In the genomic region with DNA sequence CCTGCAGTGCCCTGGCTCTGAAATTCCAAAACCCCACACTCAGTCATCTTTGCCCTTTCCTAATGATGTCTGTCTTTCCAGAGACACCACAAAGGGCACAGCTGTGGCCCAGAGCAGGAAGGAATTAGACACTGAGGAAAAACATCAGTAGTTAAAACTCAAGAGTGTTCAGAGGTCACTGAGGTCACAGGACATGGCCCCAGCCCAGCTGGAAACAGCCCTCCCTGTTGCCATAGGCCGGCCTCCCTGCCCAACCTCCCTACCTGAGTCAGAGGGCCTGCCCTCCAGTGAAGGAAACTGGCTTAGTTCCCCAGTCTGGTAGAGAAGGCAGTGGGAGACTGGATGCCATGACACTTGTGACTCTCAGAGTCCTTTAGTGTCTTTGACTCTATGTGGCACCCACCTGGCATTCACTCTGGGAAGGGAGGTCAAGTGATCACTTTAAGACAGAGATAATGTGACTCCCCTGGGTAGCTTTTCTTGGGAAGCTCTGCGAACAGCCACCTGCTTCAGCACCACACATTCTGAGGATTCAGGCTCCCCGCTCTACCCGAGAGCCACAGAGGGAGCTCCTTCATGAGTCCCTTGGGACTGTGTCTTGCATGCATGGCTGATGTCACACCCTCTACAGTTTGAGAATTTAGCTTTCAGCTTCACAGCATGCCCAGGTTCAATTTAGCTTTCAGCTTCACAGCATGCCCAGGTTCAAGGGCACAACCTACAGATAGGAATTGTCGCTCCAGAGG, we compare ENCODE assay signal across 1 mouse cellular context.
A peak's percentile ranks its signal among the peaks of the same experiment; 100 is the strongest.
TF ChIP-seq lines count a peak whose summit lies in the region.

No protein-coding gene starts in this region.

TF ChIP-seq in CH12.LX, 34 proteins besides CTCF, POLR2A, EP300 and RAD21:
- TF ChIP-seq POLR2AphosphoS2 (IDR thresholded peaks at IDR 0.05; ENCODE audit: low read depth, low read length) = no peak
- 0 out of 2 replicates have a peak, but pooled peaks have one; percentile 14 for TF ChIP-seq TBP (conservative IDR thresholded peaks at IDR 0.05; ENCODE audit: low read depth, low read length)
- TF ChIP-seq ELF1 (IDR thresholded peaks at IDR 0.05; ENCODE audit: low read depth, low read length) = no peak
- TF ChIP-seq ETS1 (conservative IDR thresholded peaks at IDR 0.05; ENCODE audit: low read depth, low read length) = peak; percentile 51; the same call in 1 of the 2 replicates
- no peak for TF ChIP-seq UBTF (IDR thresholded peaks at IDR 0.05; ENCODE audit: low read depth, low read length)
- TF ChIP-seq MAZ (IDR thresholded peaks at IDR 0.05; ENCODE audit: low read depth, low read length) = 0 out of 2 replicates have a peak, but pooled peaks have one; percentile 38
- no peak for TF ChIP-seq PAX5 (IDR thresholded peaks at IDR 0.05; ENCODE audit: low read length)
- TF ChIP-seq CHD2 (IDR thresholded peaks at IDR 0.05; ENCODE audit: low read length) = no peak
- peak; percentile 30; the same call in 1 of the 2 replicates for TF ChIP-seq JUND (conservative IDR thresholded peaks at IDR 0.05; ENCODE audit: low read depth, low read length)
- TF ChIP-seq MAFK (IDR thresholded peaks at IDR 0.05; ENCODE audit: insufficient replicate concordance, low read length) = no peak
- TF ChIP-seq SMC3 (IDR thresholded peaks at IDR 0.05; ENCODE audit: low read depth, low read length) = no peak; the same call in 1 of the 2 replicates
- 0 out of 2 replicates have a peak, but pooled peaks have one; percentile 50 for TF ChIP-seq MYC (IDR thresholded peaks at IDR 0.05; ENCODE audit: low read depth, low read length)
- no peak for TF ChIP-seq JUN (IDR thresholded peaks at IDR 0.05; ENCODE audit: insufficient read depth, low read depth, low read length)
- TF ChIP-seq MEF2A (IDR thresholded peaks at IDR 0.05; ENCODE audit: borderline replicate concordance, low read depth, low read length) = 0 out of 2 replicates have a peak, but pooled peaks have one; percentile 39
- no peak for TF ChIP-seq RCOR1 (conservative IDR thresholded peaks at IDR 0.05; ENCODE audit: low read depth, low read length)
- TF ChIP-seq TCF12 (IDR thresholded peaks at IDR 0.05; ENCODE audit: low read depth, low read length) = no peak
- TF ChIP-seq USF1 (IDR thresholded peaks at IDR 0.05; ENCODE audit: low read depth, low read length) = no peak
- peak; percentile 36; the same call in 1 of the 2 replicates for TF ChIP-seq MAX (IDR thresholded peaks at IDR 0.05; ENCODE audit: low read length)
- TF ChIP-seq USF2 (conservative IDR thresholded peaks at IDR 0.05; ENCODE audit: low read depth, low read length) = no peak
- no peak for TF ChIP-seq CHD1 (IDR thresholded peaks at IDR 0.05; ENCODE audit: low read depth, low read length)
- no peak for TF ChIP-seq ZKSCAN1 (IDR thresholded peaks at IDR 0.05; ENCODE audit: borderline replicate concordance, low read depth, low read length)
- peak; percentile 50; the same call in 1 of the 2 replicates for TF ChIP-seq SIN3A (IDR thresholded peaks at IDR 0.05; ENCODE audit: low read length)
- TF ChIP-seq BHLHE40 (IDR thresholded peaks at IDR 0.05; ENCODE audit: low read depth, low read length) = peak; percentile 61
- TF ChIP-seq HCFC1 (IDR thresholded peaks at IDR 0.05; ENCODE audit: low read depth, low read length) = no peak
- TF ChIP-seq KAT2A (IDR thresholded peaks at IDR 0.05; ENCODE audit: insufficient replicate concordance, low read length) = 0 out of 2 replicates have a peak, but pooled peaks have one; percentile 36
- TF ChIP-seq MXI1 (IDR thresholded peaks at IDR 0.05; ENCODE audit: low read depth, low read length) = peak; percentile 63; the same call in 1 of the 2 replicates
- no peak for TF ChIP-seq NRF1 (IDR thresholded peaks at IDR 0.05; ENCODE audit: low read depth, low read length)
- TF ChIP-seq ZC3H11A (IDR thresholded peaks at IDR 0.05; ENCODE audit: low read depth, low read length) = no peak
- no peak for TF ChIP-seq NELFE (IDR thresholded peaks at IDR 0.05; ENCODE audit: low read depth, low read length)
- TF ChIP-seq GABPA (IDR thresholded peaks at IDR 0.05; ENCODE audit: insufficient replicate concordance, low read depth, low read length) = no peak
- no peak for TF ChIP-seq E2F4 (IDR thresholded peaks at IDR 0.05; ENCODE audit: insufficient replicate concordance, low read depth, low read length)
- TF ChIP-seq ZMIZ1 (IDR thresholded peaks at IDR 0.05; ENCODE audit: low read depth, low read length) = no peak
- 0 out of 2 replicates have a peak, but pooled peaks have one; percentile 10 for TF ChIP-seq IRF4 (IDR thresholded peaks at IDR 0.05; ENCODE audit: low read depth, low read length)
- no peak for TF ChIP-seq ZNF384 (IDR thresholded peaks at IDR 0.05; ENCODE audit: low read depth, low read length)
